Mouse (Mus musculus): ENCODE measurements at regions not wholly inside any gene's neighbourhood (a gene's known extent, or its start where the extent isn't known, plus 50 kb on each side); places are given as distances from the start of the nearest gene placed in this dataset.

DNA sequence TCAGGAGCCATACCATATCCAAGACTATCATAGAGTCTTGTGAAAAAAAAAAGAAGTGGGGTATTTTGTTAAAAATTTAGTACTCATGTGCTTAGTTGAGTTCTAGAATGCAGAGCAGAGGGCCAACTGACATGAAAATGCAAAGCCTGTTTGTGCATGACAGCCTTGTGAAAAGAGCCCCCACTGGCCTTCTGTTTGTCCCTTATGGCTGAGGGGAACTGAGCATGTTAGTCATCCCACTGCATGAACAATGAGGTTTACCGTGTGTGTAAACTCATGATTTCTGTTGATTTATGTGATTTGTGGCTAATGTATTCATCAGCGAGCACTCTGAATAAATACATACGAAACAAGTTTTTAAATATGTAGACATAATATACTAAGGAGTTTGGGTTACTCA, 266.1 kb upstream of the Nox3 start:
- intact Hi-C loops (cut with DNase I), result no loop called here
- no peaks in the 10 kb centered on the region for H3K79me2 ChIP-seq (replicated peaks; ENCODE audit: control insufficient read depth, insufficient read depth, low read length)
- H3K4me1 ChIP-seq (ENCODE audit: control insufficient read depth, insufficient read depth, low read length), result no peaks in the 10 kb centered on the region
- TF ChIP-seq EP300 (IDR thresholded peaks at IDR 0.05; ENCODE audit: insufficient read depth, low read depth, low read length), result no peak
- TF ChIP-seq CTCF (IDR thresholded peaks at IDR 0.05), result no peak
- no peak for TF ChIP-seq POLR2A (IDR thresholded peaks at IDR 0.05; ENCODE audit: insufficient read depth, low read depth, low read length)
- H3K27ac ChIP-seq, result no peak overlapping the region
- DNase-seq, result no peak
- WGBS, result 92% methylated on average over 3 of the region's 3 CpGs
- H3K4me3 ChIP-seq, result no peak overlapping the region
- no peaks in the 10 kb centered on the region for H3K36me3 ChIP-seq (ENCODE audit: control insufficient read depth, insufficient read depth, low read length)
- no peak overlapping the region for H3K9ac ChIP-seq (ENCODE audit: low read depth, low read length)
- no peaks in the 10 kb centered on the region for H3K27me3 ChIP-seq (ENCODE audit: control insufficient read depth, insufficient read depth, low read length)

DNA sequence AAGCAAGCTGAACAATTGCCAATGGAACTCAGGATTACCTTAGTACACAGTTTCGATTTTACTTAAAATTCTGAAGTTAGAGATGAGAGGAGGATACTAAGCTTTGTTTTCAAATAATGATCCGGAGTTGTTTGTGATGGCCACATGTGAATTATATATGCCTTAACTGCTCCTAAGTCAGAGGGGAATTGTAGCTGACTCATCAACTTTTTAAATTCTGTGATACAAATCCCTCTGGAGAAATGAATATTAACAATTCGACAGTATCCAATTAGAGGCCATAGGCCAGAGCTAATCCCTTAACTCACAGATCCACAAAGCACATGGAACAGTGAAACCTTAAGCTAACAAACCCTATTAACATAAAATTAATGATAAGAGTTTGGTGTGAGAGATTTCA, 250.5 kb upstream of the Nox3 start:
- intact Hi-C loops (cut with DNase I), result no loop called here
- no peaks in the 10 kb centered on the region for H3K36me3 ChIP-seq (ENCODE audit: control insufficient read depth, insufficient read depth, low read length)
- H3K4me3 ChIP-seq, result no peak overlapping the region
- TF ChIP-seq POLR2A (IDR thresholded peaks at IDR 0.05; ENCODE audit: insufficient read depth, low read depth, low read length) (no peak), CTCF (IDR thresholded peaks at IDR 0.05) (no peak), EP300 (IDR thresholded peaks at IDR 0.05; ENCODE audit: insufficient read depth, low read depth, low read length) (no peak)
- WGBS, result 77% methylated on average over 3 of the region's 3 CpGs
- H3K79me2 ChIP-seq (replicated peaks; ENCODE audit: control insufficient read depth, insufficient read depth, low read length), result no peaks in the 10 kb centered on the region
- H3K9ac ChIP-seq (ENCODE audit: low read depth, low read length), result no peak overlapping the region
- DNase-seq, result no peak
- H3K27me3 ChIP-seq (ENCODE audit: control insufficient read depth, insufficient read depth, low read length), result no peaks in the 10 kb centered on the region
- no peak overlapping the region for H3K27ac ChIP-seq
- H3K4me1 ChIP-seq (ENCODE audit: control insufficient read depth, insufficient read depth, low read length), result no peaks in the 10 kb centered on the region

DNA sequence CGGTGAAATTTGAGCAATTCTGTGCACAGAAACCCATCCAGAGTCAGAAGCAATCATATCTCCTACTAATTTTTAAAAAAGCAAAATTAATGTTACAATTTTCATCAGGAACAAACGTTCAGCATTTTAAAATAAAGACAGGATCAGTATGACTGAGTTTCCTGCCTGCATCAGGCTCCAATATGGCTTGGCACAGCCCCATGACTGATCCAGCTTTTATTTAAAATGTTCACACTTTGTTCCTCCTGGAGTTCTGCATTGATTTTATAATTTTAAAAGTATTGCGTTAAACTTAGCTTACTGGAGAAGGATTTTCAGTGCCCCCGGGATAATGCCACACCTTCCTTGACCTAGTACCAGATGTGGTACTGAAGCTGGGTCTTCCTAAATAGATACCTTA, 240.3 kb upstream of the Nox3 start:
- no peak for DNase-seq
- Histone ChIP-seq H3K79me2 (replicated peaks; ENCODE audit: control insufficient read depth, insufficient read depth, low read length) (no peaks in the 10 kb centered on the region), H3K36me3 (ENCODE audit: control insufficient read depth, insufficient read depth, low read length) (no peaks in the 10 kb centered on the region), H3K27ac (no peak overlapping the region), H3K9ac (ENCODE audit: low read depth, low read length) (no peak overlapping the region), H3K27me3 (ENCODE audit: control insufficient read depth, insufficient read depth, low read length) (no peaks in the 10 kb centered on the region), H3K4me1 (ENCODE audit: control insufficient read depth, insufficient read depth, low read length) (no peaks in the 10 kb centered on the region), H3K4me3 (no peak overlapping the region)
- TF ChIP-seq EP300 (IDR thresholded peaks at IDR 0.05; ENCODE audit: insufficient read depth, low read depth, low read length) (no peak), POLR2A (IDR thresholded peaks at IDR 0.05; ENCODE audit: insufficient read depth, low read depth, low read length) (no peak), CTCF (IDR thresholded peaks at IDR 0.05) (no peak)
- 67% methylated on average over 4 of the region's 4 CpGs for WGBS
- intact Hi-C loops (cut with DNase I), result no loop called here

DNA sequence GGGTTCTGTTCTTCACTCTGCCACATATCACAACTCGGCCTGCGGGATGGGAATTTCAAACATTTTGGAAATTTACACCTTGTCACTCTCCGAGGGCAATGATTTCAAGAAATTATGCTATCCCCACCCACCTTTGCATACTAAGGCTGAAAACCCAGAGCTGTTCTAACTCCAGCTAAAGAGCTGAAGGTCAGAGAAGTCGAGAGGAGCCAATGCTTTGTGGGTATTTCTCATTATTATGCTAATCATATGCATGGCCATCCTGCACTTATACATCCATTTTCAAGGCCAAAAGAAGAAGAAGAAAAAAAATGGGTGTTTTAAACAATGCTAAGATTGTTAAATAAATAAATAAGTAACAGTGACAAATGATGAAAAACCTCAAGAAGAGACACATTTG, 237.1 kb upstream of the Nox3 start:
- DNase-seq, result no peak
- H3K36me3 ChIP-seq (ENCODE audit: control insufficient read depth, insufficient read depth, low read length), result no peaks in the 10 kb centered on the region
- WGBS, result 64% methylated on average over 4 of the region's 4 CpGs
- no peak overlapping the region for H3K27ac ChIP-seq
- intact Hi-C loops (cut with DNase I), result no loop called here
- no peak for TF ChIP-seq POLR2A (IDR thresholded peaks at IDR 0.05; ENCODE audit: insufficient read depth, low read depth, low read length)
- no peak for TF ChIP-seq CTCF (IDR thresholded peaks at IDR 0.05)
- no peak for TF ChIP-seq EP300 (IDR thresholded peaks at IDR 0.05; ENCODE audit: insufficient read depth, low read depth, low read length)
- no peak overlapping the region for H3K9ac ChIP-seq (ENCODE audit: low read depth, low read length)
- no peak overlapping the region for H3K4me3 ChIP-seq
- no peaks in the 10 kb centered on the region for H3K79me2 ChIP-seq (replicated peaks; ENCODE audit: control insufficient read depth, insufficient read depth, low read length)
- no peaks in the 10 kb centered on the region for H3K4me1 ChIP-seq (ENCODE audit: control insufficient read depth, insufficient read depth, low read length)
- H3K27me3 ChIP-seq (ENCODE audit: control insufficient read depth, insufficient read depth, low read length), result no peaks in the 10 kb centered on the region

DNA sequence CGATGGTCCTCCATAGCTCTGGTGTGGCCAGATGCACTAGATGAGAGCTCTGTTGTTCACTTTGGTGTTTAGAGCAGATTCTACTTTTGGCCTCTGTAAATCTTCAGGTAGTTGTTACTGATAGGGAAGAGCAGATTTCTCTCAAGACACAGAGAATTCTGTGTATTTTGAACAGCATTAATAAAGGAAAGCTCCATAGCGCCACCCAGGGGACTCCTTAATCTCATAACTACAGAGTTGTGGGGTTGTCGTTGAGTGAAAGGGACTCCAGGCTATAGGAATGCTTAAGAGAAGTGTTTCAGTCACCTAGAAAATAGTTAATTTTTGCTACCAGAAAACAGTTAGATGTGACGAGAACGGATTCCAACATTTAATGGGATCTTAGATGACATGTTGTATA, 236.0 kb upstream of the Nox3 start:
- intact Hi-C loops (cut with DNase I), result no loop called here
- no peak for DNase-seq
- no peak overlapping the region for H3K4me3 ChIP-seq
- no peak overlapping the region for H3K27ac ChIP-seq
- WGBS, result 77% methylated on average over 5 of the region's 5 CpGs
- no peaks in the 10 kb centered on the region for H3K79me2 ChIP-seq (replicated peaks; ENCODE audit: control insufficient read depth, insufficient read depth, low read length)
- no peaks in the 10 kb centered on the region for H3K4me1 ChIP-seq (ENCODE audit: control insufficient read depth, insufficient read depth, low read length)
- TF ChIP-seq CTCF (IDR thresholded peaks at IDR 0.05) (peak; percentile 20; the same call in 1 of the 2 replicates), EP300 (IDR thresholded peaks at IDR 0.05; ENCODE audit: insufficient read depth, low read depth, low read length) (no peak)
- H3K9ac ChIP-seq (ENCODE audit: low read depth, low read length), result no peak overlapping the region
- H3K27me3 ChIP-seq (ENCODE audit: control insufficient read depth, insufficient read depth, low read length), result no peaks in the 10 kb centered on the region
- H3K36me3 ChIP-seq (ENCODE audit: control insufficient read depth, insufficient read depth, low read length), result no peaks in the 10 kb centered on the region

DNA sequence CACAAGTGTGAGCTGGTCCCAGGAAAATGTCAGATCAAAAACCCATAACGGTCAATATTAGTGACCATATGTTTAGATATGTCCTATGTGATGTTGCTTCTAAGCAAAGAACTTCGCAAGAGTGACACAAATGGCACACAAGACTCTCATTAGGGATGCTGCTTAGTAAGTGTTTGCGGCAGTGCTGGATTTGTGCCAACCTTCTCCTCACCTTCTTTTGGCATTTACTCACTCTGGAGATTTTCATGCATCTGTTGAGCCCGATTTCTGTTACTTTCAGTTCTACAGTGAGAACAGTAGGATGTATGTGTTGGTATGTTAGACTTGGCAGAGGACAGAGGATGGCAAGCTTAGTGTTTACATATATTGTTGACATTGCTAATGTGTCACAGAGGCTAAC, 231.0 kb upstream of the Nox3 start:
- TF ChIP-seq POLR2A (IDR thresholded peaks at IDR 0.05; ENCODE audit: insufficient read depth, low read depth, low read length) (no peak), EP300 (IDR thresholded peaks at IDR 0.05; ENCODE audit: insufficient read depth, low read depth, low read length) (no peak), CTCF (IDR thresholded peaks at IDR 0.05) (no peak)
- no peak overlapping the region for H3K9ac ChIP-seq (ENCODE audit: low read depth, low read length)
- no peak overlapping the region for H3K27ac ChIP-seq
- no peak overlapping the region for H3K4me3 ChIP-seq
- DNase-seq, result no peak
- no peaks in the 10 kb centered on the region for H3K27me3 ChIP-seq (ENCODE audit: control insufficient read depth, insufficient read depth, low read length)
- WGBS, result 84% methylated on average over 4 of the region's 4 CpGs
- H3K4me1 ChIP-seq (ENCODE audit: control insufficient read depth, insufficient read depth, low read length), result no peaks in the 10 kb centered on the region
- no peaks in the 10 kb centered on the region for H3K36me3 ChIP-seq (ENCODE audit: control insufficient read depth, insufficient read depth, low read length)
- intact Hi-C loops (cut with DNase I), result no loop called here
- no peaks in the 10 kb centered on the region for H3K79me2 ChIP-seq (replicated peaks; ENCODE audit: control insufficient read depth, insufficient read depth, low read length)

Data from heart, adult 2 months (tissue).